Mouse (Mus musculus) stomach, embryonic 14.5 days (tissue): Measurements from ENCODE around the gene Pdrg1. TPM values are rescaled to one million over a fixed set of nuclear protein-coding genes. Genes with fewer than 3 reads are reported as not detected.
A peak's percentile ranks its signal among the peaks of the same experiment; 100 is the strongest.

Experiments
- ATAC-seq: fragments of 200-750 bp; cut with Nextera tagmentation; 2 replicates; pipeline ENCODE4 v1.8.0; 2017; ENCODE audit warnings: low read depth, moderate TSS enrichment; ENCODE audit not compliant: insufficient number of reproducible peaks, insufficient read depth, low FRiP score
- H3K27ac ChIP-seq: fragments of 300-500 bp; sonication (generic); 2 replicates; pipeline ENCODE4 v1.5.1; 2014; ENCODE audit warnings: mild to moderate bottlenecking, low read length, moderate library complexity, mixed read lengths
- H3K27me3 ChIP-seq: fragments of 300-500 bp; sonication (generic); 2 replicates; pipeline ENCODE4 v1.6.1; 2014; ENCODE audit warnings: low read length, control low read depth, mixed read lengths; ENCODE audit not compliant: control insufficient read depth, insufficient read depth
- H3K36me3 ChIP-seq: fragments of 300-500 bp; sonication (generic); 2 replicates; pipeline ENCODE4 v1.6.1; 2014; ENCODE audit warnings: mild to moderate bottlenecking, control low read depth, low read length, moderate library complexity, mixed read lengths; ENCODE audit not compliant: control insufficient read depth, insufficient read depth
- H3K4me1 ChIP-seq: fragments of 300-500 bp; sonication (generic); 2 replicates; pipeline ENCODE4 v1.6.1; 2014; ENCODE audit warnings: low read length, control low read depth, mixed read lengths; ENCODE audit not compliant: control insufficient read depth, insufficient read depth
- H3K4me2 ChIP-seq: fragments of 300-500 bp; sonication (generic); replicated peaks from 2 replicates; pipeline ENCODE4 v1.6.1; 2014; ENCODE audit warnings: low read depth, low read length, control low read depth
- H3K4me3 ChIP-seq: fragments of 300-500 bp; sonication (generic); 2 replicates; pipeline ENCODE4 v1.5.1; 2014; ENCODE audit warnings: low read depth, low read length, control low read depth
- H3K9ac ChIP-seq: fragments of 300-500 bp; sonication (generic); replicated peaks from 2 replicates; pipeline ENCODE4 v1.6.1; 2014; ENCODE audit warnings: low read depth, mild to moderate bottlenecking, control low read depth, low read length, moderate library complexity, mixed read lengths
- H3K9me3 ChIP-seq: fragments of 300-500 bp; sonication (generic); 2 replicates; pipeline ENCODE4 v1.6.1; 2016; ENCODE audit warnings: low read depth, low read length, control low read depth; ENCODE audit not compliant: control insufficient read depth
- WGBS: fragments of 180-500 bp; shearing (Covaris S2); extraction: QIAGEN DNeasy Blood & Tissue Kit; methylation state at CpG from one replicate; pipeline ENCODE4 v1.1.7; 2014; 5-methylcytosine and 5-hydroxymethylcytosine counted together
- polyA plus RNA-seq: library from polyadenylated mRNA; unstranded; fragments of >200 nt; fragmentation: Nextera tagmentation; extraction: Ambion mirVana; gene quantifications from 2 replicates; pipeline ENCODE4 v1.2.1, GENCODE M21; 2014

Gene Pdrg1
- polyA plus RNA-seq, 1 experiment from 2014 or later, result 59.7 TPM

GRCm38 (mm10) chr2:153002492-153003248, 12.6 kb downstream of the Pdrg1 start:
- WGBS, result 76% methylated on average over 15 of the region's 15 CpGs
- no peak overlapping the region for H3K4me3 ChIP-seq
- H3K9me3 ChIP-seq, result no peaks in the 10 kb centered on the region
- H3K4me1 ChIP-seq, result no peaks in the 10 kb centered on the region
- H3K4me2 ChIP-seq, result no peak overlapping the region
- no peaks in the 10 kb centered on the region for H3K27me3 ChIP-seq
- ATAC-seq, result no peak
- H3K27ac ChIP-seq, result no peak overlapping the region
- H3K9ac ChIP-seq, result no peak overlapping the region
- H3K36me3 ChIP-seq, result no peaks in the 10 kb centered on the region

- Histone ChIP-seq H3K4me1 (no peaks in the 10 kb centered on the region), H3K9me3 (no peaks in the 10 kb centered on the region), H3K27me3 (no peaks in the 10 kb centered on the region), H3K4me3 (no peak overlapping the region), H3K27ac (no peak overlapping the region), H3K36me3 (no peaks in the 10 kb centered on the region), H3K4me2 (no peak overlapping the region), H3K9ac (no peak overlapping the region)
- ATAC-seq, result no peak
- WGBS, result 58% methylated on average over 4 of the region's 4 CpGs
Observed at GRCm38 (mm10) chr2:152997046-152997445, 18.2 kb downstream of the Pdrg1 start.

- WGBS, result 81% methylated on average over 9 of the region's 9 CpGs
- H3K9ac ChIP-seq, result no peak overlapping the region
- no peaks in the 10 kb centered on the region for H3K27me3 ChIP-seq
- H3K27ac ChIP-seq, result no peak overlapping the region
- no peak overlapping the region for H3K4me3 ChIP-seq
- H3K4me1 ChIP-seq, result no peaks in the 10 kb centered on the region
- H3K4me2 ChIP-seq, result no peak overlapping the region
- H3K9me3 ChIP-seq, result no peaks in the 10 kb centered on the region
- ATAC-seq, result no peak
- no peaks in the 10 kb centered on the region for H3K36me3 ChIP-seq
Observed at GRCm38 (mm10) chr2:152991529-152991928, 23.7 kb downstream of the Pdrg1 start.

GRCm38 (mm10) chr2:152985582-152985981, 29.6 kb downstream of the Pdrg1 start:
- 65% methylated on average over 1 of the region's 1 CpGs for WGBS
- Histone ChIP-seq H3K4me2 (no peak overlapping the region), H3K36me3 (no peaks in the 10 kb centered on the region), H3K4me3 (no peak overlapping the region), H3K9me3 (no peaks in the 10 kb centered on the region), H3K9ac (no peak overlapping the region), H3K4me1 (no peaks in the 10 kb centered on the region), H3K27me3 (no peaks in the 10 kb centered on the region), H3K27ac (no peak overlapping the region)
- ATAC-seq, result no peak

- 63% methylated on average over 3 of the region's 3 CpGs for WGBS
- Histone ChIP-seq H3K27me3 (no peaks in the 10 kb centered on the region), H3K36me3 (no peaks in the 10 kb centered on the region), H3K4me2 (no peak overlapping the region), H3K9ac (no peak overlapping the region), H3K4me3 (no peak overlapping the region), H3K4me1 (no peaks in the 10 kb centered on the region), H3K27ac (no peak overlapping the region), H3K9me3 (no peaks in the 10 kb centered on the region)
- no peak for ATAC-seq
Observed at GRCm38 (mm10) chr2:152976991-152977390, 38.2 kb downstream of the Pdrg1 start.

- ATAC-seq, result no peak
- WGBS, result 59% methylated on average over 4 of the region's 4 CpGs
- Histone ChIP-seq H3K9ac (no peak overlapping the region), H3K4me3 (no peak overlapping the region), H3K4me1 (no peaks in the 10 kb centered on the region), H3K9me3 (no peaks in the 10 kb centered on the region), H3K36me3 (no peaks in the 10 kb centered on the region), H3K27me3 (no peaks in the 10 kb centered on the region), H3K4me2 (no peak overlapping the region), H3K27ac (no peak overlapping the region)
Observed at GRCm38 (mm10) chr2:152965555-152965954, 49.7 kb downstream of the Pdrg1 start.

GRCm38 (mm10) chr2:152962091-152962793, 53.0 kb downstream of the Pdrg1 start, which contains the start of gene Ttll9:
Gene Ttll9, plus strand, starts transcription at chr2:152962485.
- Histone ChIP-seq H3K27ac (no peak within 1 kb of the TSS), H3K4me1 (no peaks in the 10 kb centered on the region), H3K4me3 (peak within 1 kb of the TSS; percentile 43), H3K36me3 (no peaks in the 10 kb centered on the region), H3K9me3 (no peaks in the 10 kb centered on the region), H3K27me3 (no peaks in the 10 kb centered on the region), H3K4me2 (peak within 1 kb of the TSS; percentile 69), H3K9ac (peak within 1 kb of the TSS; percentile 25; the same call in 1 of the 2 replicates)
- 2% methylated on average over 34 of the region's 34 CpGs for WGBS
- ATAC-seq, result peak; percentile 86
